Mouse (Mus musculus) spleen, adult 2 months (tissue): ENCODE results near the gene Pbx3. TPM values are rescaled to one million over a fixed set of nuclear protein-coding genes. Genes with fewer than 3 reads are reported as not detected.

Source experiments
- DNase-seq, 2 experiments: peaks; one replicate each; pipeline versions ENCODE4 v3.0.0 to v3.0.0-alpha.2; 2012 to 2021; ENCODE audit warnings: low spot score in 2 of 2, low read depth in 1 of 2
- H3K27ac ChIP-seq: fragments of 200-500 bp; 2 replicates; pipeline ENCODE4 v1.5.1; 2012; ENCODE audit warnings: low read length, inconsistent platforms; ENCODE audit not compliant: insufficient read depth
- H3K27me3 ChIP-seq: fragments of 200-500 bp; 2 replicates; pipeline ENCODE4 v1.6.1; 2012; ENCODE audit warnings: mild to moderate bottlenecking, moderate library complexity, low read length, inconsistent platforms; ENCODE audit not compliant: control insufficient read depth, insufficient read depth
- H3K36me3 ChIP-seq: fragments of 200-500 bp; 2 replicates; pipeline ENCODE4 v1.6.1; 2012; ENCODE audit warnings: mild to moderate bottlenecking, low read length, inconsistent platforms; ENCODE audit not compliant: control insufficient read depth, insufficient read depth
- H3K4me1 ChIP-seq: fragments of 200-500 bp; 2 replicates; pipeline ENCODE4 v1.6.1; 2011; ENCODE audit warnings: inconsistent platforms; ENCODE audit not compliant: control insufficient read depth, insufficient read depth, insufficient read length
- H3K4me3 ChIP-seq: fragments of 200-500 bp; 2 replicates; pipeline ENCODE4 v1.5.1; 2011; ENCODE audit warnings: mild to moderate bottlenecking, inconsistent platforms; ENCODE audit not compliant: insufficient read depth, insufficient read length; ENCODE audit errors: extremely low read depth
- CTCF ChIP-seq: fragments of 200-500 bp; IDR thresholded peaks from 2 replicates; pipeline ENCODE4 v1.5.1; 2011; ENCODE audit warnings: mild to moderate bottlenecking, inconsistent platforms; ENCODE audit not compliant: insufficient read depth, insufficient read length, insufficient replicate concordance; ENCODE audit errors: extremely low read depth
- POLR2A ChIP-seq: fragments of 200-500 bp; IDR thresholded peaks from 2 replicates; pipeline ENCODE4 v1.6.1; 2011; ENCODE audit warnings: low read depth, low read length, inconsistent platforms
- WGBS: fragments of 180-500 bp; shearing (Covaris S2); methylation state at CpG from one replicate; pipeline ENCODE4 v1.1.7; 2018; 5-methylcytosine and 5-hydroxymethylcytosine counted together
- polyA plus RNA-seq: library from polyadenylated mRNA; depleted of rRNA; stranded (reverse); fragments of >200 nt; gene quantifications from 2 replicates; pipeline ENCODE4 v1.2.3, GENCODE M21; 2012

Gene Pbx3
- polyA plus RNA-seq, 1 experiment: 4.3 TPM

- Histone ChIP-seq H3K36me3 (no peaks in the 10 kb centered on the region), H3K4me3 (no peak overlapping the region), H3K27ac (no peak overlapping the region), H3K27me3 (no peaks in the 10 kb centered on the region), H3K4me1 (no peaks in the 10 kb centered on the region)
- DNase-seq: no peak
- 92% methylated on average over 1 of the region's 1 CpGs for WGBS
- no peak for TF ChIP-seq CTCF
- no peak for TF ChIP-seq POLR2A
Observed at GRCm38 (mm10) chr2:34212418-34212817, 160.5 kb downstream of the Pbx3 start.

GRCm38 (mm10) chr2:34204797-34205196 lies 168.1 kb downstream of the Pbx3 start:
- Histone ChIP-seq H3K4me1 (no peaks in the 10 kb centered on the region), H3K4me3 (no peak overlapping the region), H3K27ac (no peak overlapping the region), H3K27me3 (no peaks in the 10 kb centered on the region), H3K36me3 (no peaks in the 10 kb centered on the region)
- TF ChIP-seq POLR2A (no peak), CTCF (no peak)
- WGBS: 87% methylated on average over 8 of the region's 8 CpGs
- DNase-seq: no peak

- no peaks in the 10 kb centered on the region for H3K4me1 ChIP-seq
- H3K27me3 ChIP-seq: no peaks in the 10 kb centered on the region
- DNase-seq: no peak
- no peak overlapping the region for H3K4me3 ChIP-seq
- no peaks in the 10 kb centered on the region for H3K36me3 ChIP-seq
- H3K27ac ChIP-seq: no peak overlapping the region
- WGBS: 75% methylated on average over 2 of the region's 2 CpGs
- TF ChIP-seq CTCF: no peak
- TF ChIP-seq POLR2A: no peak
Observed at GRCm38 (mm10) chr2:34204325-34204724, 168.6 kb downstream of the Pbx3 start.

GRCm38 (mm10) chr2:34193870-34194820 lies 178.8 kb downstream of the Pbx3 start:
- H3K4me3 ChIP-seq: no peak overlapping the region
- H3K36me3 ChIP-seq: no peaks in the 10 kb centered on the region
- no peak for DNase-seq
- no peaks in the 10 kb centered on the region for H3K4me1 ChIP-seq
- no peak for TF ChIP-seq POLR2A
- no peak for TF ChIP-seq CTCF
- 88% methylated on average over 8 of the region's 8 CpGs for WGBS
- H3K27ac ChIP-seq: no peak overlapping the region
- H3K27me3 ChIP-seq: no peaks in the 10 kb centered on the region

GRCm38 (mm10) chr2:34193276-34193675 lies 179.7 kb downstream of the Pbx3 start:
- no peak for TF ChIP-seq CTCF
- no peak for TF ChIP-seq POLR2A
- WGBS: 68% methylated on average over 5 of the region's 5 CpGs
- Histone ChIP-seq H3K4me3 (no peak overlapping the region), H3K4me1 (no peaks in the 10 kb centered on the region), H3K27ac (no peak overlapping the region), H3K36me3 (no peaks in the 10 kb centered on the region), H3K27me3 (no peaks in the 10 kb centered on the region)
- DNase-seq: no peak

- no peak for DNase-seq
- H3K4me3 ChIP-seq: no peak overlapping the region
- no peaks in the 10 kb centered on the region for H3K27me3 ChIP-seq
- no peak overlapping the region for H3K27ac ChIP-seq
- TF ChIP-seq CTCF: no peak
- no peak for TF ChIP-seq POLR2A
- no peaks in the 10 kb centered on the region for H3K4me1 ChIP-seq
- WGBS: 77% methylated on average over 2 of the region's 2 CpGs
- no peaks in the 10 kb centered on the region for H3K36me3 ChIP-seq
Observed at GRCm38 (mm10) chr2:34187366-34187765, 185.6 kb downstream of the Pbx3 start.

- 91% methylated on average over 1 of the region's 1 CpGs for WGBS
- Histone ChIP-seq H3K4me1 (no peaks in the 10 kb centered on the region), H3K27ac (no peak overlapping the region), H3K36me3 (no peaks in the 10 kb centered on the region), H3K4me3 (no peak overlapping the region), H3K27me3 (no peaks in the 10 kb centered on the region)
- no peak for DNase-seq
- TF ChIP-seq POLR2A (no peak), CTCF (no peak)
Observed at GRCm38 (mm10) chr2:34181600-34181999, 191.3 kb downstream of the Pbx3 start.
